Mouse (Mus musculus) limb, embryonic 14.5 days (tissue): Measurements from ENCODE around the gene Ndufc2. TPM values are rescaled to one million over a fixed set of nuclear protein-coding genes. Genes with fewer than 3 reads are reported as not detected.

Experiments used
- ATAC-seq: fragments of 200-750 bp; cut with Nextera tagmentation; 2 replicates; pipeline ENCODE4 v1.8.0; 2017; ENCODE audit warnings: low read depth, moderate number of reproducible peaks, moderate TSS enrichment; ENCODE audit not compliant: low FRiP score
- DNase-seq: peaks from one replicate; pipeline ENCODE4 v3.0.0-alpha.2; 2015; ENCODE audit warnings: low spot score
- H3K27ac ChIP-seq: fragments of 300-500 bp; sonication (generic); replicated peaks from 2 replicates; pipeline ENCODE4 v1.5.1; 2014; ENCODE audit warnings: low read depth, mild to moderate bottlenecking, low read length, moderate library complexity, mixed read lengths
- H3K27me3 ChIP-seq: fragments of 300-500 bp; sonication (generic); 2 replicates; pipeline ENCODE4 v1.6.1; 2014; ENCODE audit warnings: low read length, mixed read lengths; ENCODE audit not compliant: control insufficient read depth, insufficient read depth
- H3K36me3 ChIP-seq: fragments of 300-500 bp; sonication (generic); 2 replicates; pipeline ENCODE4 v1.6.1; 2014; ENCODE audit warnings: mild to moderate bottlenecking, low read length, moderate library complexity, mixed read lengths; ENCODE audit not compliant: control insufficient read depth, insufficient read depth
- H3K4me1 ChIP-seq: fragments of 300-500 bp; sonication (generic); 2 replicates; pipeline ENCODE4 v1.6.1; 2014; ENCODE audit warnings: antibody characterized with exemption, low read length, mixed read lengths; ENCODE audit not compliant: control insufficient read depth, insufficient read depth
- H3K4me2 ChIP-seq: fragments of 300-500 bp; sonication (generic); replicated peaks from 2 replicates; pipeline ENCODE4 v1.6.1; 2014; ENCODE audit warnings: low read depth, mild to moderate bottlenecking, low read length, moderate library complexity; ENCODE audit not compliant: severe bottlenecking
- H3K4me3 ChIP-seq: fragments of 300-500 bp; sonication (generic); replicated peaks from 2 replicates; pipeline ENCODE4 v1.5.1; 2014; ENCODE audit warnings: low read length
- H3K9ac ChIP-seq: fragments of 300-500 bp; sonication (generic); 2 replicates; pipeline ENCODE4 v1.6.1; 2014; ENCODE audit warnings: mild to moderate bottlenecking, low read depth, low read length, moderate library complexity; ENCODE audit not compliant: severe bottlenecking
- H3K9me3 ChIP-seq: fragments of 300-500 bp; sonication (generic); 2 replicates; pipeline ENCODE4 v1.6.1; 2016; ENCODE audit warnings: low read length; ENCODE audit not compliant: control insufficient read depth
- POLR2A ChIP-seq: fragments of 200-500 bp; IDR thresholded peaks from 2 replicates; pipeline ENCODE4 v1.8.0; 2012; ENCODE audit warnings: inconsistent platforms, mild to moderate bottlenecking, moderate library complexity, borderline replicate concordance; ENCODE audit not compliant: insufficient read depth, insufficient read length; ENCODE audit errors: extremely low read depth
- WGBS: fragments of 180-500 bp; shearing (Covaris S2); extraction: QIAGEN DNeasy Blood & Tissue Kit; methylation state at CpG from one replicate; pipeline ENCODE4 v1.1.7; 2014; 5-methylcytosine and 5-hydroxymethylcytosine counted together
- polyA plus RNA-seq, 2 experiments: library from polyadenylated mRNA; depleted of rRNA in 1 of 2; stranded (reverse) in 1 of 2; unstranded in 1 of 2; fragments of >200 nt; fragmentation: Nextera tagmentation in 1 of 2; extraction: Ambion mirVana in 1 of 2; gene quantifications; 2 replicates each; pipeline versions ENCODE4 v1.2.1 to v1.2.3; 2012 to 2014

Gene Ndufc2
- polyA plus RNA-seq, 2 experiments: 228 to 357 TPM

DNA sequence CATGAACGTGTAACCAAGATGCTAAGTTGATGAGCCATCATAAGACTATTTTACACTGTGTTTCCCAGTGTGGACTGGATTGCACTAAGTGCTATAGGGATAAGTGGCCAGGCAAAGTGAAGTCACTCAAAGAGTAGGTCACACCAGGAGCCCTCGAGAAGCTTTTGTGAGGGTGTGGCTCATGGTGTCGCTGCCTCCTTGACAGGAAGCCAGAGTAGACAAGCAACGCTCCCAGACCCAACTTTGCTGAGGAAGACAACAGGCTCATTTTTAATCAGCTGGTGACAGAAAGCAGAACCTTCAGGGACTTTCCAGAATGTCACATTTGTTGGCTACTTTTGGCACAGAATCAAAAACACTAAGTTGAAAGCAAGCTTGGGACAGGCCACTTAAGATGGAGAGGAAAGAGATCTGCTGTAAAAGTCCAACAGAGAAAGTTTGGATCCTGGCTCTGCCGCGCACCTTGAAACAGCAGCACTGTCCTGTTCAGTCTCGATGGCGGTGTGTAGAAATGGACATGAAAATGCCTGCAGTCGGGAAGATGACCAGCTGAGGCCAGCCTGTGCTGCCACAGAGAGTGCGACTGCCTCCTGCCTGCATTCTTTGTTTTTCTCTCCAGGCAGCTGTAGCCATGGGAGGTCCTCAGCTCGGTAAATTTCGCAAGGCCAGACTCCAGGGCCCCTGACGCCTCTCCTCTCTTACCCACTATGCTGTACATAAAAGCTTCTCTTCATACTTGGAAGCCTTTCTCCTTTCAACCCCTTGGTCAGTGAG is 44.5 kb upstream of the Ndufc2 start:
- Histone ChIP-seq H3K9me3 (no peaks in the 10 kb centered on the region), H3K4me2 (no peak overlapping the region), H3K27ac (no peak overlapping the region), H3K36me3 (no peaks in the 10 kb centered on the region), H3K4me3 (no peak overlapping the region), H3K4me1 (no peaks in the 10 kb centered on the region), H3K27me3 (no peaks in the 10 kb centered on the region), H3K9ac (no peak overlapping the region)
- ATAC-seq: no peak
- DNase-seq: no peak
- no peak for TF ChIP-seq POLR2A
- 47% methylated on average over 13 of the region's 13 CpGs for WGBS

DNA sequence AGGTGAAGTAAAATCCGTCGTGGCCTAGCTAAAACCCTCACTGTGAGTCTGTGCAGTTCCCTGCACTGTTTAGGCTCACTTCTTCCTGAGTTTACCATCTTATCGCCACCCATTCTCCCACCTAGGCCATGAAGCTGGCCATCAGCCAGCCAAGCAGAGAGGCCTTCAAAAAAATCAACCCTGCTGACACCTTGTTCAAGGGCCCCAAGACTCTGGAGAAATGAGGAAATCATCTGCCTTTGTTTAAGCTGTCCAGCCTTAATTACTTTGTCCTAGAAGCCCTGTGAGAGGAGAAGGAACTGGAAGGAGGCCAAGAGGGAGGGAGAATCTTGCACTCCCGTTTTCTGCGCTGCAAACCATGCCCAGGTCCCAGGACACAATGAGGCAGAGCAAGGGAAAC is 43.5 kb upstream of the Ndufc2 start:
- Histone ChIP-seq H3K4me3 (no peak overlapping the region), H3K4me2 (no peak overlapping the region), H3K9me3 (no peaks in the 10 kb centered on the region), H3K4me1 (no peaks in the 10 kb centered on the region), H3K27ac (no peak overlapping the region), H3K9ac (no peak overlapping the region), H3K36me3 (no peaks in the 10 kb centered on the region), H3K27me3 (no peaks in the 10 kb centered on the region)
- DNase-seq (no peak), ATAC-seq (no peak)
- 73% methylated on average over 5 of the region's 5 CpGs for WGBS
- no peak for TF ChIP-seq POLR2A

DNA sequence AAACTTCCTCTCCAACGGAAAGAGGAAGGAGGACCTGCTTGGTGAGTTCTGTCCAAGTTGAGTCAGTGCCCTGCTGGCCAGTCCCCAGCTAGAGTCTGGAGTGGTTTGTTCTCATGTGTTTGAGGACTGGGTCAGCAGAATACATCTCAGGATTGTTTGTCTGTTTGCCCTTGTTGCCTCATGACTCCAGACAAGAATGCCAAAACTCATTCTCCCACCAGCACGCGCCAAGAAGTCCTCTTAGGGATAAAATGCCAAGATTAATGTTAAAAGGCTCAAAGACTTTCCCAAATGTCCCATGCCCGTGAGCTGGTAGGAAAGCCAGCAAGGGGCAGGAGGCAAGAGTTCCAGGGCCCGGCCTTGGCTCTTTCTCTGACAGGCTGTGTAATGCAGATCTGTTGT is 42.9 kb upstream of the Ndufc2 start:
- H3K4me3 ChIP-seq: no peak overlapping the region
- H3K4me1 ChIP-seq: no peaks in the 10 kb centered on the region
- no peak for TF ChIP-seq POLR2A
- DNase-seq (no peak), ATAC-seq (no peak)
- H3K27ac ChIP-seq: no peak overlapping the region
- no peaks in the 10 kb centered on the region for H3K9me3 ChIP-seq
- H3K36me3 ChIP-seq: no peaks in the 10 kb centered on the region
- no peak overlapping the region for H3K4me2 ChIP-seq
- WGBS: 78% methylated on average over 5 of the region's 5 CpGs
- no peak overlapping the region for H3K9ac ChIP-seq
- H3K27me3 ChIP-seq: no peaks in the 10 kb centered on the region

DNA sequence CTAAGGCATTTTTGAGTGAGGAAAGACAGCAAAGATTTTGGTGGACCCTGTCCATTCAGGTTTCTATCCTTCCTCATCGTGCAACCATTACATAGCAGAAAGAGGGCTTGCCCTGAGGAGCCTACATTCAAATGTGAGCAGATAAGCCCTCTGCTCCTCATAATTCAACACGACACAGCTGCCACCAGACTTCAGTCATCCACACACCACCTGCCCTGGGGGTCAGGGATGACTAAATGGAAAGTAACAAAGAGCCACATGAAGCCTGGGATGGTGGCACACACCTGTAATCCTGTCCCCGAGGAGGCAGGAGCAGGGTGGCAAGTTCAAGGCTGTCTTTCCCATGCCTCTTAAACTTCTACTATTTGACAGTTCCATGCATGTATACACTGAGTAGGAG is 42.0 kb upstream of the Ndufc2 start:
- Histone ChIP-seq H3K36me3 (no peaks in the 10 kb centered on the region), H3K9ac (no peak overlapping the region), H3K27me3 (no peaks in the 10 kb centered on the region), H3K9me3 (no peaks in the 10 kb centered on the region), H3K4me3 (no peak overlapping the region), H3K4me2 (no peak overlapping the region), H3K4me1 (no peaks in the 10 kb centered on the region), H3K27ac (no peak overlapping the region)
- no peak for TF ChIP-seq POLR2A
- DNase-seq (no peak), ATAC-seq (no peak)
- 65% methylated on average over 3 of the region's 3 CpGs for WGBS

DNA sequence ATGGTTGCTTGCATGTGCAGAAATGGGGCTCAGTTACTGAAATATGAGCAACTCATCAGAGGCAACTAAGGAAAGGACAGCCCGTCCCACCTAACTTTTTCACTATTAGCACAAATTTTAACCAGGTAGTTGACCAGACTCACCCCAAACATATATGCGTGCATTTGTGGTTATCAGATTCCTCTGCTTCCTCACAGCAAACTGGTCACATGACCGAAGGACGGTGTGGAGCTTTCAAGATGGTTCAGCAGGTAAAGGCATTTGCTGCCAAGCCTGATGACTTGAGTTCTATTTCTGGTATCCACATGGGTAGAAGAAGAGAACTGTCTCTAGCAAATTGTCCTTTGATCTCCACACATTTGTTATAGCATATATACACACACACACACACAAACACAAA is 41.5 kb upstream of the Ndufc2 start:
- no peak for DNase-seq
- Histone ChIP-seq H3K9me3 (no peaks in the 10 kb centered on the region), H3K4me1 (no peaks in the 10 kb centered on the region), H3K36me3 (no peaks in the 10 kb centered on the region), H3K27me3 (no peaks in the 10 kb centered on the region), H3K27ac (no peak overlapping the region), H3K9ac (no peak overlapping the region), H3K4me2 (no peak overlapping the region), H3K4me3 (no peak overlapping the region)
- 82% methylated on average over 4 of the region's 4 CpGs for WGBS
- ATAC-seq: no peak
- no peak for TF ChIP-seq POLR2A

DNA sequence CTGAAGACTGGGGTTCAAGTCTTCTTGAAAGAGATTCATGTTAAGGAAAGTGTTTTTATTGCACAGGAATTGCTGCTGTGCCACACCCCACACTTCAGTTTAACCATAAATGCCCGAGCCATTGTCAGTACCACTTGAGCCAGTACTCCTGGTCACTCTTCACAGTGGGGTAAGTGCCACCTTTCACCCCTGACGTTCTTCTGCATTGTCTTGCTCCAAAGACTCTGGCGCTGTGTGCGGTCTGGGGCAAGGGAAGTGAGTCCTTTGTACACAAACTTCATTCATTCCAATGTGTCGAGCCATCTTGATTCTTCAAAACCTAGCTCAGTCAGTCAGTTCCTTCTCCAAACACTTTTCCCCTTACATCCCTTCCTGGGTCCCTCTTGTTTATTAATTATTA is 39.6 kb upstream of the Ndufc2 start:
- Histone ChIP-seq H3K4me3 (no peak overlapping the region), H3K4me1 (no peaks in the 10 kb centered on the region), H3K36me3 (no peaks in the 10 kb centered on the region), H3K4me2 (no peak overlapping the region), H3K27me3 (no peaks in the 10 kb centered on the region), H3K9me3 (no peaks in the 10 kb centered on the region), H3K9ac (no peak overlapping the region), H3K27ac (no peak overlapping the region)
- ATAC-seq: no peak
- WGBS: 75% methylated on average over 5 of the region's 5 CpGs
- no peak for TF ChIP-seq POLR2A
- DNase-seq: no peak
